Mouse (Mus musculus): ENCODE measurements around the gene Hist1h1a.

DNA sequence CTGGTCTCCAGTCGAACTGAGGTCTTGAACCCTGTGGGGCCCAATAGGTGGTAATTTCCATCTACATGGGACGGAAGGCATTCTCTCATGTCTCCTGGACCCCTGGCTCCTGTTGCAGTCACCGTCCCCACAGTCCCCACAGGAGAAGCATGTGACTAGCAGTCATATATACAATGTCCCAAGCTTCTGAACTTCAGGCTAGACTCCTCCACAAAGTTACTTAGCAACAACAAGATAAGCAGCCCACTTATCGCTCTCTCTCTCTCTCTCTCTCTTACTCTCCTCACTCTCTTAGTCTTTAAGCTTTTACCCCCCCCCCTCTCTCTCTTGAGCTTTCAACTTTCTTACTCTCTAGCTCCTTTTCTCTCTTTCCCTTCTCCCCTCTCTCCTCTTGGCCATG lies 39.2 kb upstream of the Hist1h1a start:
- TF ChIP-seq CTCF (IDR thresholded peaks at IDR 0.05; ENCODE audit: extremely low read depth, insufficient read depth, low read length), result no peak
- TF ChIP-seq POLR2A (IDR thresholded peaks at IDR 0.05; ENCODE audit: extremely low read depth, insufficient read depth, low read length), result no peak
